Mouse (Mus musculus) B cell, adult 2 months (primary cell): ENCODE measurements around the gene Efnb1.
"Not testable (repeated sequence)": the region's sequence is repeated elsewhere in the genome, so short reads cannot be mapped to it uniquely, and the experiment has no call there.

ENCODE experiments used
- DNase-seq, 2 experiments: peaks; one replicate each; pipeline ENCODE4 v3.0.0; 2022

The Efnb1 gene

DNA sequence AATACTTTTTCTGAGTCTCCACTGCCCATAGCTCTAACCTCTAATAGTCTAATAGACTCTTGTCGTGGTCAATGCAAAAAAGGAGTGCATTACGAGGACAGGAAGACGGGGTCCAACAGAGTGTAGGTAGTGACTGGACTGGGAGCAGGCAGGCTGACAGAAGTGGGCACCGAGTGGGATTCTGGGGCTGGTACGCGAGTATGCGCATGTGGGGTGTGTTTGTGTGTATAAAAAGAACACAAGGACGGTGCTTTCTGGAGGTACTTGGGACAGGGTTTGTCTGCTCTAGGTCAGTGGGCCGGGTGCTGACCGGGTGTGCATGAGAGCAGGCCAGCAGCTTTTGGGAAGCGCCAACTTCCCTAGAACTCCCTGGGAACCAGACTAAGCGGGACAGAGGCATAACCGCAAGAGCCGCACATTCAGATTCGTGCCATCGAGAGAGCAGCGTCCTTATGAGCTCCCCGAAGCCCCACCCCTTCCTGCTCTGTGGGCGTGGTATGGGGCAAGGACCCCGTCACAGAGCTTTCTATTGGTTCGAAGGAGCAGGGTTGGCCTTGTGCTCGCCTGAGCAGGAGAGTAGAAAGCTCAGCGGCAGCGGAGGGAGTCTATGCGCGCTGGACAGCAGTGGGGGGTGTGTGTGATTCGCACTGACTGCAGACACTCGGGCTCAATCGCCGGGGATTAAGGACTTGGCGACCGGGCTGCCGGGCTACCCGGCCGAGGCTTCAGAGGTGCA lies at the start of gene Efnb1:
TSS of gene Efnb1 (plus strand) at position 608 of the 736 bp plus-strand sequence.
- DNase-seq, result peak; percentile 88 to 91

DNA sequence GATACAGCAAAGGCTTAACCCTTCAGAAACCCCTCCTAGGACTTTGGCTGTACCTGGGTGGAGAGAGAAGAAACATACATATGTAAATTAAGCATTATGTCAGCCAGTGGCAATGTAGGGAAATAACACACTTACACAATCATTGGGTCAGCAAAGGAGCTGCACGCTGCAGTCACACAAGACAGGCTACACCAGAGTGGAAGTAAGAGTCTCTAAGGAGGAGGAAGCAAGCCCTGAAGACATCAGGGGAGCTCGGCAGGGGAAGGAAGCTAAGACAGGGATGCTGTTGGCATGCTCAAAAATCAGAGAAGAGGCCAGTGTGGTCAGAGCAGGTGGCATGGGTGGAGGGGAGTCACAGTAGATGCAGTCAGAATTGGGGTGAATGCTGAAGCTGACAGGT lies 43.2 kb upstream of the Efnb1 start:
- no peak for DNase-seq

DNA sequence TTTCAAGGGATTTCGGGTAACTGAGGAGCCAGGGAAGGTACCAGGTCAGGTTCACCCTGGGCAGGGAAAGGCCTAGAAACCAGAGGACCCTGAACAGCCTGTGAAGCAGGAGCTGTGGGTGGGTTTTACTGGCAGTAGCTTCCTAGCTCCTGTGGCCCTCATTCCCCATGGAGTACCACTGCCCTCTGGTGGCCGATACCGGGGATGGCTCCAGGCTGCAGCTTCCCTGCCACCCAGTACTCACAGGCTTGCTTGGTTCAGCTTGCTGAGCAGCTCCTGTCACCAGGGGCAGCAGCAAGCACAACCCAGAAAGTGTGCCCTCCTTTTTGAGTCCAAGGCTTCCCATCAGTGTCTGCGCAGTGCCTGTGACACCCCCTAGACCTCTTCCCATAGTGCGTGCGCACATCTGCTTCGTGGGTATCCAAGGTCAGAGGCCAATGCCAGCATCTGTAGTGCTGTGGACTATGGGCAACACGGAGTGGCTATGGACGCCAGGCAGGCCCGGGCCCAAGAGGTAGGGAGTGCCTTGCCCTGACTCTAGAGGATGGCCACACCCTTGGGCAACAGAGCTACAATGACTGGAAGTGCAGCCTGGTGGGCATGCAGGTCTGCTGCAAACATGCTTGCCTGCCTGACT lies 24.7 kb upstream of the Efnb1 start:
- not testable (repeated sequence) for DNase-seq

DNA sequence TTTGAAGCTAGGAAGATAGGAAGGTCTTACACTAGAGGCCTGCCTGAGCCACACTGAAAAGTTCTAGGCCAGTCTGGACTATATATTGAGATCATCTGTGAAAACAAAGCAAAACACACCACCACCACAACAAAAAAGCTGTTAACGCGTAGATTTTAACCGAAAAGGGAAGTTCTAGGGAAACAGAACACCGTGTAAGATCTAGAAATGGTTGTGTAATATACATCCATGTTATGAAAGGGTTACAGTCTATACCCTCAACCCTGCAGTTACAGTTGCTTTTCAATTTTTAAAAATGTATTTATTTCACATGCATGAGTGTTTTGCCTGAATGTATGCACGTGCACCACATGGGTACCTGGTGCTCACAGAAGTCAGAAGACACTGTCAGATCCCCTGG lies 16.4 kb upstream of the Efnb1 start:
- no peak for DNase-seq

DNA sequence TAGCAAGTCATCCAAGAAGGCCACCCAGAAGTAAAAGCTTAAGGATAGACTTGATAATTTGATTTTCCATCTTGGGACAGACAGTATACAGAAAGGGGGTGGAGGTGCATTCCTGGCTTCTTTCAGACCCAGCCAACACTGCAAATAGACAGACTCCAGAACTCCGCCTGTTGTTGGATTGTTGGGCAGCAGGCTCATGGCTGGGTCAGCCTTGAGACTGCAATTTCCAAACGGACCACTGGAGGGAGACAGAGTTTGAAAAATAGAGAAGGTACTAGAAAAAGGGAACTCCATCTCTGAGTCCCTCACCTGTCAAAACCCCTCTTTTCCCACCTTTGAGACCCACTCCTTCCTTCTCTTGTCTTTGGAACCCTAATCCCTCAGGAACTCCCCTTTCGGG lies 5.9 kb upstream of the Efnb1 start:
- DNase-seq, result peak; percentile 79

DNA sequence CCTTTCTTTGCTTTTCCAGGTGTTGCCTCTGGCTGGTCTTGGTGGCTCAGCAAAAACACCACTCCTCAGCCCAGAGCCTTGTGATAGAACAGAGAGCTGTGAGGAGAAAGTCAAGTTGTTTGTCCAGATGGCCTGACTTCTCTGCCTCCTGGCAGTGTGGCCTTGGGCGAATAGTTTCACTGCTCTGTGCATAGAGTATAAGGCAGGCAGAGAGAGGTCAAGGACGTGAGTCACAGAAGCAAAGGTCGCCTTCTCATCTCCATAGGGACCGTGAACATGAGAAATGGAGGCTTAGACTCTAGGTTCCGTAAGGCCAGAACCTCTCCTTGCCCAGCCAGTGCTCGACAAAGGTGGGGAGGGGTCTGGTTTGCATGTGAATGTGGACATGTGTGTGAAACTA lies 3.4 kb upstream of the Efnb1 start:
- DNase-seq, result no peak

DNA sequence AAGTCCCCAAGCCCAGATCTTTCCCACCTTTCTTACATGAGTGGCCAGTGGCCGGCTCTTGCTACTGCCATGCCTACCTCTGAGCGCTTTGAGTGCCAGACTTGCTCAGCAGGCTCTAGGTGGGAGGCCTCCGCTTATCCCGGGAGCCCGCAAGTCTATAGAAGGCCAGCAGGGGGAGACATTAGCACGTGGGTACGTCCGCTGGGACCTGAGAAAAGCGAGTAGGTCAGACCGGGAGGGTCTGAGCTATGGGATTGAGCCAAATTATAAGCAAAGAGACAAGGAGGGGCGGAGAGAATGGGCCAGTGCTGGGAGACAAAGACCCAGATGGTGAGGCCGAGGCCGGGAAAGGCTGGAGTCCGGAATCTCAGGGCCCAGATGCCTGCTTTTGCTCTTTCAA lies 1.0 kb upstream of the Efnb1 start:
- peak; percentile 82 to 83 for DNase-seq

DNA sequence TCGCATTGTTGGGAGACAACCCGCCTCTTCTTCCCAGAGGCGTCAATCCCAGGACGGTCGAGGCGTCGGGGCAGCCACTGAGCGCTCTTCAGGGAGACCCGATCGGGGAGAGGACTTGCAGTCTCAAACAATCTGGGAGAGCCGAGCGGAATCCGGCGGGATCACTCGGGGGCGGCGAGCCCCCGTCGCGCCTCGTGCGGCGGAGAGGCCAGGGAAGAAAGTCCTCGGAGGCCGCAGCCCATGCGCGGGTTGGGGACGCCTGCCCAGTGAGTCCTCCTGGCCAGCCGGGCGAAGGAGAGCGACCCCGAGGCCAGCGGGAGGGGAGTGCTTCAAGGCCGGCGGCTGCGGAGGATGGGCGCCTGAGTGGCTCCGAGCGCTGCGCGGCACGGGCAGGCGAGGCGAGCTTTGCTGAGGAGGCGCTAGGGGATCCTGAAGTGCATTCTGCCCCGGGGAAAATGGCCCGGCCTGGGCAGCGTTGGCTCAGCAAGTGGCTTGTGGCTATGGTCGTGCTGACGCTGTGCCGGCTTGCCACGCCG lies 569 bp downstream of the Efnb1 start:
- peak; percentile 10 to 35 for DNase-seq

DNA sequence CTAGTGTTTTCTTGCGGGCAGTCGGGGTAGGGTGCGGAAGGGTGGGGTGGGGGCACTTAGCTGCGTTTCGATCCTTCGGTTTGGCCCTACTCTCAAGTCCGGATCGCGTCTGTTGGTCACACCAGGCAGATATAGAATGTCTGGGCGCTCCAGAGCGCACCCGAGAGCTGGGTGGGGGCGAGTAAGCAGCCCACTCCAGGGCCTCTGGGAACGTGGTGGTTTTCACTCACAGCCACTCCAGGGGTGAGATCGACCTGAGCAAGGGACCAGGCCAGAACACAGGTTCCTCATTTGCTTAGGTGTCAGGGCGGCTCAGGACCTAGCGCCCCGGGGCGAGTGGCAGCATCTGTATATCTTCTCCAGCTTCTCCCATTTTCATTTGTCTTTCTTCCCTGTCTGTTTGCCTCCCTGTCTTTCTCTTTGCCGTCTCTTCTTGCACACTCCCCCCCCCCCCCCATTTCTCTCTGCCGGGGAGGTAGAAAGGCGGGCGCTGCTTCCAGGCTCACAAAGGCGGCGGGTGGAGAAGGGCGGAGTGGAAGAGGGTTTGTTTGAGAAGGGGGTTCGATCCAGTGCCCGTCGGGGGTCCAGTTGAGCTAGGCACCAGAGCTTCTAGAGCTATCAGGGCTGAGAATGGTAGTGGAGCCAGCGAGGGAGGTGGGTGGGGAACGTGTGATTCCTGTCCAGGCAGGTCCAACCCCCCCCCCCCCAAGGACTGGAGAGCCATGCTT lies 1.4 kb downstream of the Efnb1 start:
- peak; percentile 38 to 45 for DNase-seq

DNA sequence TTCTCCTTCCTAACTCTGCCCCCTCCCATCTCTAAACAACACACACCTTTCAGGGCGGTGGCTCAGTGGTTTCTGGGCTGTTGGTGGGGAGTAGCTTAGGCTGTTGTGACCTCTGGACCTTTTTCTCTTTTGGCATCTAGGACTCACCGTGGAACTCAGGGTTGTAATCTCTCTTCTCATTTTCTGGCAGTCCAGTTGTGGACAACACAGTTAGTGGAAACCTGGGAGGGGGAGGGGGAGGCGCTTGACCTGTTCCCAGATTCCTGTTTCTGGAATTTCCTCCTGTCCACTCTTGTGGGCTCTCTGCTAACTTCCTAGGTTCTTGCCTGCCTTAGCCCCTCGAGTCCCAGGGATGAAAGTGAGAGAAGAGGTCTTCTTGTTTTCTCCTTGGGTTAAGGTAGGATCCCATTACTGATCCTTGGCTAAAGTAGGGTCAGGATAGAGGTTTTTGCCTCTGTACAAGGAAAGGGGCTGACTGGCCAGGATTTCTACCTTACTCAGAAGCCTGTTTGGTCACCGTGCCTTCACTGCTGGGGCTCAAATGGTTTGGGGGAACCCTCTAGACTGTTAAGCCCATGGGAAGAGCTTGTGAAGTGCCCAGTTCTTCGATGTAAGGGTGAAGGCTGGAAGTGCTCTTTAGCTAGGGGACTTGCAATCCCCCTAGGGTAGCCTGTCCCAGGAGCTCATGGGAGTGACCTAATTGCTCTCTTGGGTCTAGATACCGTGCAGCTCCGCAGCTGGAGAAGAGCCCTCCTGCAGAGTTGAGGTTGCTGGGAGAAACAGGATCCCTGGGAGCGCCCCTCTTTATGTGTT lies 2.2 kb downstream of the Efnb1 start:
- DNase-seq, result no peak

DNA sequence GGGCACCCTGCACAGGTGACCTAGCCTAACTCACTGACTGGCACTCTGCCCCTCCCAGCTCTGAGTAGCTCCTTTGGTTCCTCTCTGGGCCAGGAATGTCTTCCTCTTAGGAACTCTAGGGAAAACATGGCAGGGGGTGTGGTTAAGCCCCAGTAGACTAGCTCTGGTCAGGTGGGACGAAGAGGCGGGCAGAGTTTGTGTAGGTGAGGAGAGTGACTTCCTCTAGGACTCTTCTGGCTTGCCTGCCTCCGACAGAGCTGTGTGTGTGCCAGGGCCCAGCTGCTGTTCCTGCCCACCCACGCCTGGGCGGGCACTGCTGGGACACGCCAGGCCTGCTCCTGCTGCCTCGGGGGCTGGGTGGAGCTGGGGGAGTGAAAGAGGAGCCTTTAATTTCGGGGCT lies 5.1 kb downstream of the Efnb1 start:
- DNase-seq, result no peak

DNA sequence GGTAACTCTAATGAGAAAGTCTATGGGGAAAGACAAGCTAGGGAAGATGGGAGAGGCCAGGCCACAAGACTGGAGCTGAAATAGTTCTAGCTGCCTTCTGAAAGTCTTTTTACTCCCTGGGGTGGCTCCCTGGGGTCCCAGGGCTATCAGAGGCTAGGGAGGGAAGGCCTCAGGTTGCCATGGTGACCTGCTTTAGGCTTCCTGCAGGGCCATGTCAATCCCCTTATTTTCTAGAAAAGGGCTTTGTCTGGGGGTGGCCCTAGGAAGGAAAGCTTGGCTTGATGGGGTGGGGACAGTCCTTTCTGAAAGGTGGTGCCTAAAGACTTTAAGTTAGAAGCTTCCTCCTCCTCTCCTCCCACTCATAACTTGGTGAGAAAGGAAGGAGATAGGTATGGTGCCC lies 6.0 kb downstream of the Efnb1 start:
- DNase-seq, result no peak

DNA sequence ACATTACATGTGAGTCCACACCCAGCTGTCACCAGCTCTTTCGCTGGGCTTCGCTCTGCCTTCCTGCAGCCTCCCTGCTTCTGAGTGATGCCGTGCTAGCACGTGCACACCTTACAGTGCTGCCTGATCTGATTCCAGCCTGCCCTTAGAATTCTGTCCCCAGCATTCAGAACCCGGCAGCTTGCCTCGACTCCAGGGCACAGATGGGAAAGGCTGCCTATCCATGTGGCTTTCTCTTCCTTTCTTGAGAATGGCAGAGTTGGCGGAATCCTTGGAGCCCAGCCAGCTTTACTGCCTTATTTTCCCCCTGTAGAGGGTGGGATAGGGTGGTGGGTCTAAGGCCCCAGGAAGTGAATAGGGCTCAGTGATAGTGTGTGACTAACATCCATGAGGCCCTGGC lies 9.6 kb downstream of the Efnb1 start:
- DNase-seq, result no peak

DNA sequence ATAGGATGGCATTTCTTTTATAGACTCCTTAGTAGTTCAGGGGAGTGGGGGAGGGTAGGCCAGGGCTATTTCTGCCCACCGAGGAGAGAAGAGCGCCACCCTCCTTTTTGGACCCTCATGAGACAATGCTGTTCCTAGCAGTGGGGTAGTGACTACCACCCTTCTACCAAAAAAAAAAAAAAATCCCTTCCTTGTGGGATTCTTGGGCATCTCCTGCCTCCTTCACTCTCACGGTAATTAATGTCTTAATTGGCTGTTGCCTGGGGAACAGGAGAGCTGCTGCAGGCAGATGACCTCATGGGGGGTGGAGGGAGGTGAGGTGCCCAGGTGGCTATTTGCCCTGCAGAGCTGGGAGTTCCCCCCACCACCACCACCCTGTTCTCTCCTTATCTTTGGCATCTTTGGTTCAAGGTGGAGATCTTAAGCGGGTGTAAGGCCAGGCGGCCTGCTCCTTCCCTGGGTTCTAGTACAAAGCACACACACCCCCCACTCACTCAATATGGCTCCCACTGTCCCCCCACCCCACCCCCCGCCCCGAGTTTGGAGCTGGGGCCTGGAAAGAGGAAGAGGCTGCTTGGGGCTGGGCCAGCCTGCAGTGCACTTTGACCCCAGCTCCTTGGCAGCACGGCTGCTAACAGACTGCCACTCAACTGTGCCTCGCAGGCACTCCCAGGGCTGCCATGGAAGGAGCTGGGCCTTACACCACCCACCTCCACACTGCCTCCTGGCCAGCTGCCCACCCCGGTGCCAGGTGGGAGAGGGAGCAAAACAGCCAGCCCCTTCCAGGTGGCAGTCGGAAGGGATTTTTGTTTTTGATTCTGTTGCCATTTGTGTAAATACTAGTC lies 12.4 kb downstream of the Efnb1 start:
- no peak for DNase-seq

DNA sequence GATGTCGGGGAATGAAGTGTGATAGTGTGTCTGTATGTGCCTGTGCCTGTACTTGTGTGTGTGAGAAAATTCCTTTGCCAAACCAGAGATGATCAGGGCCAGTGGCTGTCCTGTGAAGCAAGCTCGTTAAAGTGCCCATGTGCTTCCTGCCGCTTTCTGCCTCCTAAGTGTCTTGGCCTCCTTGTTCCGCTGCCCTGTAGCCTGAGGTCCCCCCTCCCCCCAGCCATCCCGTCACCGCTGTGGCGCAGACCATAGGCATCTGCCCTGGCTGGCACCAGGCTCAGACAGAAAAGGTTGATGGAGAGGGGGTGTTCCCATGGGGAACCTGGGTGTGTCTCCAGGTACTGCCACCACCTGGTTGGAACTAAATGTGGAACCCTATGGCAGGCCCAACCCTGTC lies 13.1 kb downstream of the Efnb1 start:
- no peak for DNase-seq

DNA sequence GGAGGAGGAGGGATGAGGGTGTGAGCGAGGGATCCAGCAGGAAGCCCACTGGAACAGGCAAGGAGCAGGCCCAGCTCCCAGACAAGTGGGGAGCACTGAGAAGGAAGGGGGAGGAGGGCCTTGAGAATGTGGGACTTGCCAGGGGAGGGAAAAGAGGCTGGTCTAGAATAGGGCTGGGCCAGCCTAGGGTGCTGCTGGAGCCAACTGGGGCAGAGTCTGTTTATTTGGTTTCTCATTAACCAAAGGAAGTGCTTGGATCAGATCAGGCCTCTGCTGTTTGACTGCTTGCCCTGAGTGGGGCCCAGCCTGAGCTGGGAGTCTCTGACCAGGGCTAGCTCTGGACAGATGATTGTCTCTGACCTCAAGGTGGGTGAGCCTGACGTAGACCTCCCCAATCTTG lies 14.0 kb downstream of the Efnb1 start:
- no peak for DNase-seq

DNA sequence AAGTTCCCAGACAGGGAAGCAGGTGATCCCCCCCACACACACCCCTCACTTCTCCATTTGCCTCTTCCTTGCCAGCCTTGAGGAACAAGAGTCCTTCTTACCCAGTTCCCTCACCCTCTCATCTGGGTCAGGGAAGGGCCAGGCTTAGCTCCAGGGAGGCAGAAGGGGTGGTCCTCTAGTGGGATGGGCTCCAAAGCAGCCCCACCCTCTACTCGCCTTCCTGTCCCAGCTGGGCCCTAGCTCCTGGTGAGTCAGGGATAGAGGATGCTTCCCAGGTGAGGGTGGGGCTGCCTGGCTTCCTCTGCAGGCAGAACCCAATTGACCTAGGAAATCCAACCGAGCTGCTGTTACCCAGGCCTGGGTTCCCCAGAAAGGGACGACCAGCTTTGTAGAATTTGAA lies 14.8 kb downstream of the Efnb1 start:
- DNase-seq, result no peak

DNA sequence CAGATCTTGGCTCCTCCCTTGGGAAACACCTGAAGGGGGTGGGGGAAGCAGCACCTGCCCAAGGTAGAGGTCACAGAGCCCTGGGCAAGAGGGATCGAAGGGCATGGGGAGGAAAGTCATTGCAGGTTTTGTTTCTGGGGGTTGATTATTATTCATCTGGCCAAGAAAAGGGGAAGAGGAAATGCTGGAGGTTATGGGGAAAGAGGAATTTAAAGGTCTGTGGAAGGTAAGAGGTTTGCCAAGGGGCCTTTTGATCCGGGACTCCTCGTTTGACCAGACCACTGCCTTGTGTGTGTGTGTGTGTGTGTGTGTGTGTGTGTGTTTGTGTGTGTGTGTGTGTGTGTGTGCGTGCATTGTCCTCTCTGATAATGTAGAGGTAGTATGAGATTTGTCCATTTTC lies 15.5 kb downstream of the Efnb1 start:
- no peak for DNase-seq

DNA sequence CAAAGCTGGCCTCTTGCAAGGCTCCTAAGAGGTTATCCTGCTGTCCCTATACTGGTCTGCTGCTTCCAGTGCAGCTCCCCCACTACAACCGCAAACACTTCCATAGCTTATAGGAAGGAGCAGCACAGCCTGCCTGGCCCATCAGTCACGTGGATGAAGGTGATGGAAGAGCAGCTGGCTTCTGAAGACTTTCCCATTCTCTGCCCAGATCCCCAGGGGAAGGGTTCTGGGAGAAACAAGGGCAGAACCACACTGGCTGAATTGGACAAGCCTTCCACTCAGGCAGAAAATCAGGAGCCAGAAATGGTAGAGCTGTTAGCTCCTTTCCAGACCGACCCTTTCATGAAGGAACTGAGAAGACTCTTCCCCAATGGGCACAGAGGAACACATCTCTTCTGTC lies 16.2 kb downstream of the Efnb1 start:
- no peak for DNase-seq

DNA sequence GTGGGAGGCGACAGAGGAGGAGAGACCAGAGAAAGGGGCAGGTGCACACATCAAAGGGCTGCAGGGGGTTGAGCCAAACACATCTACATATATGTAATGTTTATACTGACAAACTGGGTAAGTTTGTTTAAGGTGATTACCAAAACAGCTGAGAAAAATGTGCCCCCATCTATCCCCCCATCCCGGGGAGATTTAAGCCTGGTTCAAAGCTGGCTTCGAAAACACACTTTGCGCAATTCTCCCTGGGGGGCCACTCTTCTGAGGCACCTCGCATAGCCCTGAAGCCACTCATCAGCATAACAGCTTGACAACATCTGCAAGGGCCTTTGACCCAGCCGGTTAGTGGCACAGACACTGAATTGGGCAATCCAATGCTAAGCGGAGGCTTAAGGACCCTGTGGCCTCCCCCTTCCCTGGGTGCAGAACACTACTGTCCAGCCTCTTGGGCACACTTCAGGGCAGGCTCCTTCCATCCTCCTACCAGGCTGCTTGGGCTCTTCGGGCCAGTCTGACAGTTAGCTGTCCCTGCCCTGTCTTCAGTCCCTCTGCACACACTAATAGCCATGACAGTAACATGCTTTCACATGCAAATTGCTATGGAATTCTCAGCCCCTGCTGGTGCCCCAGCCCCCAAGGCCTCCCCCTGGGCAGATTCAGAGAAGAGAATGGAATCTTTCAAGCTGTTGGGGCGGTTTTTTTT lies 16.8 kb downstream of the Efnb1 start:
- no peak for DNase-seq

DNA sequence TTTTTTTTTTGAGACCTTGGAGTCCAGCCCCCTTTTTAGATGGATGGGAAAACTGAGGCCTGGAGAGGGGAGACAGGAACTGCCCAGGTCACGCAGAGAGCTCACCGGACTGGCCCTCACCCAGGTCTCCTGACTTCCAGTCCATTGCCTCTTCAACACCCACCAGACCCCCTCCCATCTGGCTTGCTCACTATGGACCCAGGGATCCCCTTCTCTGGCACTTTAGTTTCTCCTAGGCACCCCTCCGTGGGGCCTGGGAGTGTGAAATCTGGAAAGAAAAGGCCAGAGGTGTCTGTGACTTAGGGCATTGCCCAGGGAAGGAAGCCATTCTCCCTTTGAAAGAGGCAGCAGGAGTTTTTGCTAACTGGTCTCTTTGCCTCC lies 17.3 kb downstream of the Efnb1 start:
- no peak for DNase-seq
